Mouse (Mus musculus): ENCODE data around the gene Gmnn. TPM values are rescaled to one million over a fixed set of nuclear protein-coding genes. Genes with fewer than 3 reads are reported as not detected.

Gmnn gene
- polyA plus RNA-seq, 1 experiment from 2014 or later, result 103 TPM

GRCm38 (mm10) chr13:24750807-24751206, 10.9 kb downstream of the Gmnn start:
- ATAC-seq (ENCODE audit: low read depth), result no peak
- Histone ChIP-seq H3K4me2 (ENCODE audit: low read depth, low read length) (no peak overlapping the region), H3K36me3 (ENCODE audit: control insufficient read depth, insufficient read depth, low read length) (peaks cover 28% of the 10 kb centered on the region), H3K27me3 (ENCODE audit: control insufficient read depth, insufficient read depth, low read depth, low read length) (no peaks in the 10 kb centered on the region), H3K4me1 (replicated peaks; ENCODE audit: control insufficient read depth, insufficient read depth, low read length) (no peaks in the 10 kb centered on the region), H3K9ac (ENCODE audit: low read length) (no peak overlapping the region), H3K9me3 (ENCODE audit: control insufficient read depth, low read length) (no peaks in the 10 kb centered on the region), H3K4me3 (ENCODE audit: low read length) (no peak overlapping the region), H3K27ac (ENCODE audit: low read length) (no peak overlapping the region)
- WGBS, result 91% methylated on average over 8 of the region's 8 CpGs

GRCm38 (mm10) chr13:24747823-24748222, 13.9 kb downstream of the Gmnn start:
- 64% methylated on average over 3 of the region's 3 CpGs for WGBS
- Histone ChIP-seq H3K4me3 (ENCODE audit: low read length) (no peak overlapping the region), H3K9me3 (ENCODE audit: control insufficient read depth, low read length) (no peaks in the 10 kb centered on the region), H3K36me3 (ENCODE audit: control insufficient read depth, insufficient read depth, low read length) (peaks cover 9% of the 10 kb centered on the region), H3K27me3 (ENCODE audit: control insufficient read depth, insufficient read depth, low read depth, low read length) (no peaks in the 10 kb centered on the region), H3K27ac (ENCODE audit: low read length) (no peak overlapping the region), H3K4me2 (ENCODE audit: low read depth, low read length) (no peak overlapping the region), H3K4me1 (replicated peaks; ENCODE audit: control insufficient read depth, insufficient read depth, low read length) (no peaks in the 10 kb centered on the region), H3K9ac (ENCODE audit: low read length) (no peak overlapping the region)
- ATAC-seq (ENCODE audit: low read depth), result peak; percentile 54; the same call in 1 of the 2 replicates

GRCm38 (mm10) chr13:24741028-24741427, 20.7 kb downstream of the Gmnn start, which contains the start of gene Armh2:
Armh2 (plus strand) TSS chr13:24741232.
- Histone ChIP-seq H3K4me2 (ENCODE audit: low read depth, low read length) (no peak within 1 kb of the TSS), H3K27ac (ENCODE audit: low read length) (no peak within 1 kb of the TSS), H3K27me3 (ENCODE audit: control insufficient read depth, insufficient read depth, low read depth, low read length) (no peaks in the 10 kb centered on the region), H3K9me3 (ENCODE audit: control insufficient read depth, low read length) (no peaks in the 10 kb centered on the region), H3K9ac (ENCODE audit: low read length) (no peak within 1 kb of the TSS), H3K4me3 (ENCODE audit: low read length) (no peak within 1 kb of the TSS), H3K36me3 (ENCODE audit: control insufficient read depth, insufficient read depth, low read length) (no peaks in the 10 kb centered on the region), H3K4me1 (replicated peaks; ENCODE audit: control insufficient read depth, insufficient read depth, low read length) (no peaks in the 10 kb centered on the region)
- ATAC-seq (ENCODE audit: low read depth), result no peak
- WGBS, result 83% methylated on average over 10 of the region's 10 CpGs

GRCm38 (mm10) chr13:24735608-24736131, 26.1 kb downstream of the Gmnn start:
- ATAC-seq (ENCODE audit: low read depth), result peak; percentile 28; the same call in 1 of the 2 replicates
- no peak overlapping the region for H3K27ac ChIP-seq (ENCODE audit: low read length)
- H3K4me3 ChIP-seq (ENCODE audit: low read length), result no peak overlapping the region
- WGBS, result 52% methylated on average over 6 of the region's 6 CpGs
- H3K4me2 ChIP-seq (ENCODE audit: low read depth, low read length), result no peak overlapping the region
- no peak overlapping the region for H3K9ac ChIP-seq (ENCODE audit: low read length)
- H3K4me1 ChIP-seq (replicated peaks; ENCODE audit: control insufficient read depth, insufficient read depth, low read length), result no peaks in the 10 kb centered on the region
- no peaks in the 10 kb centered on the region for H3K36me3 ChIP-seq (ENCODE audit: control insufficient read depth, insufficient read depth, low read length)
- no peaks in the 10 kb centered on the region for H3K27me3 ChIP-seq (ENCODE audit: control insufficient read depth, insufficient read depth, low read depth, low read length)
- H3K9me3 ChIP-seq (ENCODE audit: control insufficient read depth, low read length), result no peaks in the 10 kb centered on the region

GRCm38 (mm10) chr13:24734502-24734901, 27.2 kb downstream of the Gmnn start:
- 70% methylated on average over 5 of the region's 5 CpGs for WGBS
- Histone ChIP-seq H3K4me2 (ENCODE audit: low read depth, low read length) (no peak overlapping the region), H3K27ac (ENCODE audit: low read length) (no peak overlapping the region), H3K36me3 (ENCODE audit: control insufficient read depth, insufficient read depth, low read length) (no peaks in the 10 kb centered on the region), H3K9ac (ENCODE audit: low read length) (no peak overlapping the region), H3K4me1 (replicated peaks; ENCODE audit: control insufficient read depth, insufficient read depth, low read length) (no peaks in the 10 kb centered on the region), H3K9me3 (ENCODE audit: control insufficient read depth, low read length) (no peaks in the 10 kb centered on the region), H3K4me3 (ENCODE audit: low read length) (no peak overlapping the region), H3K27me3 (ENCODE audit: control insufficient read depth, insufficient read depth, low read depth, low read length) (no peaks in the 10 kb centered on the region)
- no peak for ATAC-seq (ENCODE audit: low read depth)

GRCm38 (mm10) chr13:24729128-24729527, 32.6 kb downstream of the Gmnn start:
- Histone ChIP-seq H3K36me3 (ENCODE audit: control insufficient read depth, insufficient read depth, low read length) (no peaks in the 10 kb centered on the region), H3K9me3 (ENCODE audit: control insufficient read depth, low read length) (no peaks in the 10 kb centered on the region), H3K9ac (ENCODE audit: low read length) (no peak overlapping the region), H3K4me2 (ENCODE audit: low read depth, low read length) (no peak overlapping the region), H3K4me1 (replicated peaks; ENCODE audit: control insufficient read depth, insufficient read depth, low read length) (no peaks in the 10 kb centered on the region), H3K27me3 (ENCODE audit: control insufficient read depth, insufficient read depth, low read depth, low read length) (no peaks in the 10 kb centered on the region), H3K4me3 (ENCODE audit: low read length) (no peak overlapping the region), H3K27ac (ENCODE audit: low read length) (no peak overlapping the region)
- ATAC-seq (ENCODE audit: low read depth), result no peak
- WGBS, result 85% methylated on average over 5 of the region's 5 CpGs

GRCm38 (mm10) chr13:24724395-24724759, 37.3 kb downstream of the Gmnn start:
- Histone ChIP-seq H3K4me2 (ENCODE audit: low read depth, low read length) (no peak overlapping the region), H3K27ac (ENCODE audit: low read length) (no peak overlapping the region), H3K36me3 (ENCODE audit: control insufficient read depth, insufficient read depth, low read length) (no peaks in the 10 kb centered on the region), H3K27me3 (ENCODE audit: control insufficient read depth, insufficient read depth, low read depth, low read length) (no peaks in the 10 kb centered on the region), H3K4me3 (ENCODE audit: low read length) (no peak overlapping the region), H3K9me3 (ENCODE audit: control insufficient read depth, low read length) (no peaks in the 10 kb centered on the region), H3K4me1 (replicated peaks; ENCODE audit: control insufficient read depth, insufficient read depth, low read length) (no peaks in the 10 kb centered on the region), H3K9ac (ENCODE audit: low read length) (no peak overlapping the region)
- WGBS, result 47% methylated on average over 4 of the region's 4 CpGs
- ATAC-seq (ENCODE audit: low read depth), result no peak

- Histone ChIP-seq H3K4me1 (replicated peaks; ENCODE audit: control insufficient read depth, insufficient read depth, low read length) (no peaks in the 10 kb centered on the region), H3K9me3 (ENCODE audit: control insufficient read depth, low read length) (no peaks in the 10 kb centered on the region), H3K9ac (ENCODE audit: low read length) (no peak overlapping the region), H3K4me2 (ENCODE audit: low read depth, low read length) (no peak overlapping the region), H3K36me3 (ENCODE audit: control insufficient read depth, insufficient read depth, low read length) (no peaks in the 10 kb centered on the region), H3K4me3 (ENCODE audit: low read length) (no peak overlapping the region), H3K27me3 (ENCODE audit: control insufficient read depth, insufficient read depth, low read depth, low read length) (no peaks in the 10 kb centered on the region), H3K27ac (ENCODE audit: low read length) (no peak overlapping the region)
- no peak for ATAC-seq (ENCODE audit: low read depth)
- 59% methylated on average over 8 of the region's 8 CpGs for WGBS
Measured at GRCm38 (mm10) chr13:24723699-24724394, 37.9 kb downstream of the Gmnn start.

- Histone ChIP-seq H3K4me3 (ENCODE audit: low read length) (no peak overlapping the region), H3K4me1 (replicated peaks; ENCODE audit: control insufficient read depth, insufficient read depth, low read length) (no peaks in the 10 kb centered on the region), H3K9me3 (ENCODE audit: control insufficient read depth, low read length) (no peaks in the 10 kb centered on the region), H3K27me3 (ENCODE audit: control insufficient read depth, insufficient read depth, low read depth, low read length) (no peaks in the 10 kb centered on the region), H3K36me3 (ENCODE audit: control insufficient read depth, insufficient read depth, low read length) (no peaks in the 10 kb centered on the region), H3K4me2 (ENCODE audit: low read depth, low read length) (no peak overlapping the region), H3K27ac (ENCODE audit: low read length) (no peak overlapping the region), H3K9ac (ENCODE audit: low read length) (no peak overlapping the region)
- 66% methylated on average over 10 of the region's 10 CpGs for WGBS
- no peak for ATAC-seq (ENCODE audit: low read depth)
Measured at GRCm38 (mm10) chr13:24721502-24721901, 40.2 kb downstream of the Gmnn start.

Data from lung, embryonic 16.5 days (tissue).